Mouse (Mus musculus): ENCODE measurements around the gene Ctps.

DNA sequence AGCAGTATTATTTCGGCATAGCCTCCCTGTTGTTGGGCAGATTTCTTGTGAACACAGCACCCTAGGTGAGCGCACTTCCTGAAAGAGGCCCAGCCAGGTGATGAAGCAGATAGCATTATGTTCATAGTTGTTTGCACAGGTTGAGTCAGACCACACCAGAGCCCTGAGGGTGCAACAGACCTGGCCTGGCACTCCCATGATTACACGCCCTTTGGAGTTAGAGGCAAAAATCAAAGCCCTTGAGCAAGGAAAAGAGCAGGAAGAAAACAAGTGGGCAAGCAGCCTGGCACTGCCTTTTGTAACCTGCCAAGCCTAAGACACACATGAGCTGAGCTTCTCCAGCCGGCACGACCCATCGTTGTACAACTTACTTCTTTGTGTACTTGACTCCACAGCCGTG is 53.6 kb downstream of the Ctps start:
- TF ChIP-seq CTCF (IDR thresholded peaks at IDR 0.05; ENCODE audit: low read depth, low read length) = no peak
- TF ChIP-seq POLR2A (IDR thresholded peaks at IDR 0.05; ENCODE audit: borderline replicate concordance, low read depth, low read length) = no peak

All from bone marrow macrophage, adult 2 months (primary cell).